Mouse (Mus musculus) bone marrow macrophage, adult 2 months (primary cell): ENCODE measurements at regions not wholly inside any gene's neighbourhood (a gene's known extent, or its start where the extent isn't known, plus 50 kb on each side); places are given as distances from the start of the nearest gene placed in this dataset.

Experiments used
- H3K27ac ChIP-seq: 2 replicates; pipeline ENCODE4 v1.5.1; 2012; ENCODE audit warnings: low read depth, low read length; ENCODE audit not compliant: insufficient read depth
- H3K4me1 ChIP-seq: 2 replicates; pipeline ENCODE4 v1.6.1; 2012; ENCODE audit warnings: low read length; ENCODE audit not compliant: control insufficient read depth, insufficient read depth
- H3K4me3 ChIP-seq: 2 replicates; pipeline ENCODE4 v1.5.1; 2012; ENCODE audit warnings: mild to moderate bottlenecking, low read length, moderate library complexity; ENCODE audit not compliant: insufficient read depth
- CTCF ChIP-seq: IDR thresholded peaks from 2 replicates; pipeline ENCODE4 v1.5.1; 2012; ENCODE audit warnings: low read depth, mild to moderate bottlenecking, low read length, moderate library complexity
- POLR2A ChIP-seq: IDR thresholded peaks from 2 replicates; pipeline ENCODE4 v1.6.1; 2012; ENCODE audit warnings: mild to moderate bottlenecking, low read depth, low read length, borderline replicate concordance

- no peak overlapping the region for H3K4me3 ChIP-seq
- TF ChIP-seq CTCF (no peak), POLR2A (no peak)
- no peak overlapping the region for H3K27ac ChIP-seq
- H3K4me1 ChIP-seq = no peaks in the 10 kb centered on the region
Observed at GRCm38 (mm10) chr4:71259897-71260296, 497.9 kb downstream of the Gm11232 start.

- no peak overlapping the region for H3K4me3 ChIP-seq
- no peak overlapping the region for H3K27ac ChIP-seq
- no peaks in the 10 kb centered on the region for H3K4me1 ChIP-seq
- no peak for TF ChIP-seq CTCF
- TF ChIP-seq POLR2A = no peak
Observed at GRCm38 (mm10) chr4:71230497-71230872, 527.3 kb downstream of the Gm11232 start.

GRCm38 (mm10) chr4:71229796-71230496 lies 527.8 kb downstream of the Gm11232 start:
- TF ChIP-seq POLR2A (no peak), CTCF (no peak)
- no peaks in the 10 kb centered on the region for H3K4me1 ChIP-seq

GRCm38 (mm10) chr4:71226653-71227052 lies 531.1 kb downstream of the Gm11232 start:
- no peaks in the 10 kb centered on the region for H3K4me1 ChIP-seq
- H3K4me3 ChIP-seq = no peak overlapping the region
- no peak for TF ChIP-seq CTCF
- no peak for TF ChIP-seq POLR2A

More at GRCm38 (mm10) chr4:71229796-71230496, 527.8 kb downstream of the Gm11232 start:
- no peak overlapping the region for H3K27ac ChIP-seq
- no peak overlapping the region for H3K4me3 ChIP-seq

GRCm38 (mm10) chr4:71218060-71218459 lies 539.7 kb downstream of the Gm11232 start:
- H3K4me1 ChIP-seq = no peaks in the 10 kb centered on the region
- TF ChIP-seq CTCF (no peak), POLR2A (no peak)
- H3K4me3 ChIP-seq = no peak overlapping the region
- no peak overlapping the region for H3K27ac ChIP-seq

More at GRCm38 (mm10) chr4:71226653-71227052, 531.1 kb downstream of the Gm11232 start:
- H3K27ac ChIP-seq = no peak overlapping the region

- TF ChIP-seq POLR2A = no peak
- TF ChIP-seq CTCF = no peak
- Histone ChIP-seq H3K27ac (no peak overlapping the region), H3K4me3 (no peak overlapping the region), H3K4me1 (no peaks in the 10 kb centered on the region)
Observed at GRCm38 (mm10) chr4:71187801-71188200, 570.0 kb downstream of the Gm11232 start.

GRCm38 (mm10) chr4:71177661-71178060 lies 580.1 kb downstream of the Gm11232 start:
- Histone ChIP-seq H3K27ac (no peak overlapping the region), H3K4me3 (no peak overlapping the region), H3K4me1 (no peaks in the 10 kb centered on the region)
- TF ChIP-seq CTCF (no peak), POLR2A (no peak)

GRCm38 (mm10) chr4:71165802-71166201 lies 592.0 kb downstream of the Gm11232 start:
- H3K4me1 ChIP-seq = no peaks in the 10 kb centered on the region
- H3K4me3 ChIP-seq = no peak overlapping the region
- no peak for TF ChIP-seq CTCF
- TF ChIP-seq POLR2A = no peak
- no peak overlapping the region for H3K27ac ChIP-seq

- Histone ChIP-seq H3K4me1 (no peaks in the 10 kb centered on the region), H3K4me3 (no peak overlapping the region), H3K27ac (no peak overlapping the region)
- TF ChIP-seq POLR2A = no peak
- no peak for TF ChIP-seq CTCF
Observed at GRCm38 (mm10) chr4:71131670-71132317, 597.0 kb upstream of the Megf9 start.

GRCm38 (mm10) chr4:71130946-71131669 lies 596.3 kb upstream of the Megf9 start:
- Histone ChIP-seq H3K4me1 (no peaks in the 10 kb centered on the region), H3K4me3 (no peak overlapping the region), H3K27ac (no peak overlapping the region)
- TF ChIP-seq POLR2A (no peak), CTCF (no peak)
